Mouse (Mus musculus): Measurements from ENCODE around the gene Arid1b.

The Arid1b gene

DNA sequence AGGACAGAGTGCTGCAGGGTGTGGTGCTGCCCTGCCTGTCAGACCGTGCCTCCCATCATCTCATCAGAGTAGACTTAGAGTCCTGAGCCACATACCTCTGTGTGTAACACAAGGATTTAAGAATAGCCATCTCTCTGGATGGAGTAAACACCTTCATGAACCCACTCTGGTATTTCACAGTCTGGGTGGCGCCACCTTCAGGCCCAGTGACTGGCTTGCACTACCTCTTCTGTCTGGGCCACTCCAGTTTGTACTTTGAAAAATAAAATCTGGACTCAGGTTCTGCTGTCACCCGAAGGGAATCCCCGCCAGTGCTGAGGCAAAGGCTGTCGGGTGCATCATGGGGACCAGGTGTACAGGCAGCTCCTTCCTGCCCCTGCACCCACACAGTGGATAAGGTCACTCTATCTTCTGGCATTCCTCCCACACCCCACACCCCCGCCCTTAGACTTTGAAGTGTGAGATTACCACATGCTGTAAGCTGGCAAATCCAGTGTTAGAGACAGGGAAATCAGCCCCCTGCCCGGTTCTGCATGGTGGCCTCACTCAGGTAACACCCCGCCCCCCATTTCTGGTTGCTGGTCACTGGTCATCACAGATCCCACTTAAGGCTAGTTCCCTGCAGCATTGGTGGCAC lies 327.6 kb downstream of the Arid1b start:
- H3K4me1 ChIP-seq (replicated peaks; ENCODE audit: low read depth, low read length) = peaks cover 48% of the 10 kb centered on the region
- peak overlapping the region; percentile 29; the same call in 1 of the 2 replicates for H3K4me3 ChIP-seq (replicated peaks; ENCODE audit: low read length)
- TF ChIP-seq POU5F1 (IDR thresholded peaks at IDR 0.05; ENCODE audit: borderline replicate concordance, low read length) (no peak), CTCF (conservative IDR thresholded peaks at IDR 0.05; ENCODE audit: low read length) (peak; percentile 35)
- H3K36me3 ChIP-seq (ENCODE audit: insufficient read depth, low read length) = peaks cover 27% of the 10 kb centered on the region
- peaks cover 13% of the 10 kb centered on the region for H3K27me3 ChIP-seq (ENCODE audit: insufficient read depth, low read length)
- H3K9me3 ChIP-seq (ENCODE audit: low read length) = peaks cover 10% of the 10 kb centered on the region; the same call in 1 of the 2 replicates

DNA sequence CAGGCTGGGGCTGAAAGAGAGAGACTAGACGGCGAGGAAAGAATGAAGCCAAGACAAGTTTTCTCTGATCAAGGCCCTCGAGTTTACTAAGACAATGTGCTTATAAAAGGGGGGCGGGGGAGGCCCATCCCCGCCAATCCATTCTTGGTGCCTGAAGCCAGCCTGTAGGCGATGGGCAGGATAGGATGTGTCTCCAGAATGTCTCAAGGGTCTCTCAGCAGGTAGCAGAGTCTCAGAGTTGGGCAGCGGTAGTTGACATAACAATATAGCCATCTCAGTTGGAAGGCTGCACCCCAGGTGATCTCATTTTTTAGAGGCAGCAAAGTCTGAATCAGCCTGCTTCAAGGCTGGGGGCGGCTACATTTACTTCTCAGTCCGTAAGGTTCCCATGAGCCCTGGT lies 328.5 kb downstream of the Arid1b start:
- 0 out of 2 replicates have a peak overlapping the region, but pooled peaks have one; percentile 29 for H3K4me3 ChIP-seq (replicated peaks; ENCODE audit: low read length)
- TF ChIP-seq CTCF (conservative IDR thresholded peaks at IDR 0.05; ENCODE audit: low read length) = no peak
- no peak for TF ChIP-seq POU5F1 (IDR thresholded peaks at IDR 0.05; ENCODE audit: borderline replicate concordance, low read length)
- TF ChIP-seq NANOG (IDR thresholded peaks at IDR 0.05; ENCODE audit: borderline replicate concordance, low read length) = peak; percentile 86
- peaks cover 10% of the 10 kb centered on the region; the same call in 1 of the 2 replicates for H3K9me3 ChIP-seq (ENCODE audit: low read length)
- peaks cover 48% of the 10 kb centered on the region for H3K4me1 ChIP-seq (replicated peaks; ENCODE audit: low read depth, low read length)
- peaks cover 32% of the 10 kb centered on the region for H3K36me3 ChIP-seq (ENCODE audit: insufficient read depth, low read length)
- H3K27me3 ChIP-seq (ENCODE audit: insufficient read depth, low read length) = peaks cover 20% of the 10 kb centered on the region

DNA sequence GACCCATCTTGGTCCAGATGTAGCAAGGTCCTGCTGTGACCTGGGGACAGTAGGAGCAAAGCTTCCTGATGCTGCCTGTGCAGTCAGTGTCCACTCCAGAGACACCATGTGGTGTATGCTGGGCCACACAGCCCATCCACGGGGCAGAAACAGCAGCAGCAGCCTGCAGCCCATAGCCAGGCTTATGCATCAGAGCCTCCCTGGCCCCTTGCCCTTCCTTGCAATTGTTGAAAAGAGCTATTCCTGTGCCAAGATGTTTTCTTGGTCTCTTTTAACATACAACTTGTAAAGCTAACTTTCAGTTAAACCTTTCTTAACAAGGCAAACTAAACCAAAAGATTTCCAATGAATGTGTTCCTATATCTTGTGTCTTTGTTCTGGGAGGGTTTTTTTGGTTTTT lies 329.6 kb downstream of the Arid1b start:
- peaks cover 28% of the 10 kb centered on the region for H3K27me3 ChIP-seq (ENCODE audit: insufficient read depth, low read length)
- H3K36me3 ChIP-seq (ENCODE audit: insufficient read depth, low read length) = peaks cover 40% of the 10 kb centered on the region
- TF ChIP-seq NANOG (IDR thresholded peaks at IDR 0.05; ENCODE audit: borderline replicate concordance, low read length) (no peak), CTCF (conservative IDR thresholded peaks at IDR 0.05; ENCODE audit: low read length) (no peak), POU5F1 (IDR thresholded peaks at IDR 0.05; ENCODE audit: borderline replicate concordance, low read length) (no peak)
- no peak overlapping the region for H3K4me3 ChIP-seq (replicated peaks; ENCODE audit: low read length)
- H3K4me1 ChIP-seq (replicated peaks; ENCODE audit: low read depth, low read length) = peaks cover 48% of the 10 kb centered on the region
- peaks cover 10% of the 10 kb centered on the region; the same call in 1 of the 2 replicates for H3K9me3 ChIP-seq (ENCODE audit: low read length)

DNA sequence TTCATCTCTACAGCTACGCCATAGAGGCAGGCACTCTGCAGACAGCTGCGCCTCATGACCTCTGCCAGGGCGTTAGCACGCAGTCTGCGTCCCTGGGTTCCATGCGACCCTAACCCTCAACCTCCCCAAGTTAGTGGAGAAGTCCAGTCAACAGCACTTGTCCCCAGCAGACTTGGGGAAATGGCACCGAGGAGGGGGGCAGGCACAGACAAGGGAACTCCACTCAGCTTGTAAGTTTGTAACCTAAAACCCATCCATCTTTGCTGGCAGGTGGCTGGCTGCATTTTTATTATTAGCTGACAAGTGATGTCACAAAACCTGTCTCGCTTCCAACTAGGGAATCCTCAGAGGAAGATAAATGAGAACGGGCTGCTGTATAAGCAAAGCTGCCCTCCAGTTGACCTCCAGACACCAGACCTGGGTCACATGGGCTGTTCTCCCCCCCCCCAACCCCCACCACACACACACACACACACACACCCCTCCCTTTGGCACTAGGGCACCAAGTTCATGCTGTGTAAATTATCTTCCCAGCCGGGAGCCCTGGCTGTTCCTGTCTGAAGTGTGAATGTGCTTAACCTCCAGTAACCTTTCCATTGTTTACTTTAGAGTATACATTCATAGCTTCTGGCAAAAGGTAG lies 330.2 kb downstream of the Arid1b start:
- Histone ChIP-seq H3K27me3 (ENCODE audit: insufficient read depth, low read length) (peaks cover 28% of the 10 kb centered on the region), H3K4me1 (replicated peaks; ENCODE audit: low read depth, low read length) (peaks cover 48% of the 10 kb centered on the region), H3K36me3 (ENCODE audit: insufficient read depth, low read length) (peaks cover 40% of the 10 kb centered on the region), H3K4me3 (replicated peaks; ENCODE audit: low read length) (0 out of 2 replicates have a peak overlapping the region, but pooled peaks have one; percentile 13), H3K9me3 (ENCODE audit: low read length) (peaks cover 10% of the 10 kb centered on the region; the same call in 1 of the 2 replicates)
- TF ChIP-seq CTCF (conservative IDR thresholded peaks at IDR 0.05; ENCODE audit: low read length) (no peak), NANOG (IDR thresholded peaks at IDR 0.05; ENCODE audit: borderline replicate concordance, low read length) (peak; percentile 82; the same call in 1 of the 2 replicates), POU5F1 (IDR thresholded peaks at IDR 0.05; ENCODE audit: borderline replicate concordance, low read length) (no peak)

DNA sequence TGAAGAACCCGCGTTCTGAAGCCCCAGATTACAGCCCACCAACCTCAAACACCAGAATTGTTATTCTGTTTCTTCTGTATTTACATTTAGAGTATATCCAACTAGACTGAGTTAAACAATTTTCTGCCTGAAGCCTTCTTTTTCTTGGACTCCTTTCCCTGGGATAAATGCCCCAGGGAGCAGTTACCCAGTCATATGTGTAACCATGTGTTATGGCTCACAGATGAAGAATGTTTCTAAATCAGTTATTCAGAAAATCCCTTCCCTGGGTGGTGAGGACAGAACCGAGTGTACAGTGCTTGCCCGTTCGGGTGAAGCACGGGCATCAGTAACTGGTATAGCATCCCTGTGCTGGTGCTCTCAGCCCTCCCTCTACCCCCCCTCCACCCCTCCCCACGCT lies 332.6 kb downstream of the Arid1b start:
- H3K27me3 ChIP-seq (ENCODE audit: insufficient read depth, low read length) = peaks cover 26% of the 10 kb centered on the region
- H3K4me3 ChIP-seq (replicated peaks; ENCODE audit: low read length) = no peak overlapping the region
- H3K9me3 ChIP-seq (ENCODE audit: low read length) = peaks cover 10% of the 10 kb centered on the region; the same call in 1 of the 2 replicates
- H3K36me3 ChIP-seq (ENCODE audit: insufficient read depth, low read length) = peaks cover 31% of the 10 kb centered on the region
- no peak for TF ChIP-seq POU5F1 (IDR thresholded peaks at IDR 0.05; ENCODE audit: borderline replicate concordance, low read length)
- TF ChIP-seq CTCF (conservative IDR thresholded peaks at IDR 0.05; ENCODE audit: low read length) = no peak
- no peak for TF ChIP-seq NANOG (IDR thresholded peaks at IDR 0.05; ENCODE audit: borderline replicate concordance, low read length)
- H3K4me1 ChIP-seq (replicated peaks; ENCODE audit: low read depth, low read length) = peaks cover 41% of the 10 kb centered on the region

DNA sequence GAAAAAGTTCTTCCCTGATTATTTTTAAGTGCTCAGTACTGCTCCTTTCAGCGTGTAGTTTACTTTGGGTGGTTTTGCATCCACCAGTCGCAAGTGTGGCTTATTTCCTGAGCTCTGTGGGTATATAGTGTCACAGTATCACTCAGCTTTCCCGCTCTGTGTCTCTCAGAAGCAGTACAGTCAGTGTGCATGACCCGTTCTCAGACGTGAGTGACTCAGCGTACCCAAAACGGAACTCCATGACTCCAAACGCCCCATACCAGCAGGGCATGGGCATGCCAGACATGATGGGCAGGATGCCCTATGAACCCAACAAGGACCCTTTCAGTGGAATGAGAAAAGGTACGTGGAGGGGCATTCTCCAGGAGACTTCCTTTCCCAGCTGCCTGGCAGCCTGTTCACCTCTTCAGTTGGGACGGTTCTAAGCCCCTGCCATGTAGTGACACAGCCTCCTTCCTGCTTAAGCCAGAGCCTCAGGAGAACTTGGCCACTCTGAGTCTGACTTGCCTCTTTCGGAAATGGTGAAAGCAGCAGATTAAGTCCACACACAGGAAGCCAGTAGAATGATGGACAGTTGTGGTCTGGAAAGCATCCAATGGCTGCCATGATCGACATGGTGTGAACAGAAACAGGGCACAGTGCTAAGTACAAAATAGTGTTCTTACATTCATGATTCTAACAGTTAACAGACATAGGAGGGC lies 333.5 kb downstream of the Arid1b start:
- no peak for TF ChIP-seq POU5F1 (IDR thresholded peaks at IDR 0.05; ENCODE audit: borderline replicate concordance, low read length)
- no peak for TF ChIP-seq NANOG (IDR thresholded peaks at IDR 0.05; ENCODE audit: borderline replicate concordance, low read length)
- Histone ChIP-seq H3K27me3 (ENCODE audit: insufficient read depth, low read length) (peaks cover 26% of the 10 kb centered on the region), H3K36me3 (ENCODE audit: insufficient read depth, low read length) (peaks cover 37% of the 10 kb centered on the region), H3K4me1 (replicated peaks; ENCODE audit: low read depth, low read length) (peaks cover 31% of the 10 kb centered on the region), H3K9me3 (ENCODE audit: low read length) (0 out of 2 replicates have a peak, but pooled peaks cover under 1% of the 10 kb centered on the region), H3K4me3 (replicated peaks; ENCODE audit: low read length) (no peak overlapping the region)

DNA sequence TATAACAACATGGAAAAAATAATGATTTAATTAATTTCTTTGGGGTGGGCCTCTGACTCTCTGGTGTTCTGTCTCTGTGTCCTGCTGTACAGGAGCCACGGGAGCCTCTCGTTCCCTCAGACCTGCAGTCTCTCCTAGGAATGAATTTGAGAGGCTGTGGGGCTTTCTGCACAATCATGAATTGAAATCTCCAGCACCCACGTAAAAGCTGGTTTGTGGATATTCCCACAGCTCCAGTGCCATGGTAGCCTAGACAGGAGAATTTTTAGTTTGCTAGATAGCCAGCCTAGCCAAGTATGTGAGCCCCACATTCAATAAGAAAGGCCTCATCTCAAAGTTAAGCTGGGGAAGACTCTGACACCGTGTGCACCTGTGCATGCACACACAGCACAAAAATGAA lies 335.3 kb downstream of the Arid1b start:
- H3K36me3 ChIP-seq (ENCODE audit: insufficient read depth, low read length) = peaks cover 50% of the 10 kb centered on the region
- TF ChIP-seq NANOG (IDR thresholded peaks at IDR 0.05; ENCODE audit: borderline replicate concordance, low read length) = no peak
- TF ChIP-seq CTCF (conservative IDR thresholded peaks at IDR 0.05; ENCODE audit: low read length) = no peak
- TF ChIP-seq POU5F1 (IDR thresholded peaks at IDR 0.05; ENCODE audit: borderline replicate concordance, low read length) = no peak
- peaks cover 26% of the 10 kb centered on the region for H3K27me3 ChIP-seq (ENCODE audit: insufficient read depth, low read length)
- H3K4me3 ChIP-seq (replicated peaks; ENCODE audit: low read length) = no peak overlapping the region
- H3K4me1 ChIP-seq (replicated peaks; ENCODE audit: low read depth, low read length) = peaks cover 13% of the 10 kb centered on the region
- H3K9me3 ChIP-seq (ENCODE audit: low read length) = no peaks in the 10 kb centered on the region

DNA sequence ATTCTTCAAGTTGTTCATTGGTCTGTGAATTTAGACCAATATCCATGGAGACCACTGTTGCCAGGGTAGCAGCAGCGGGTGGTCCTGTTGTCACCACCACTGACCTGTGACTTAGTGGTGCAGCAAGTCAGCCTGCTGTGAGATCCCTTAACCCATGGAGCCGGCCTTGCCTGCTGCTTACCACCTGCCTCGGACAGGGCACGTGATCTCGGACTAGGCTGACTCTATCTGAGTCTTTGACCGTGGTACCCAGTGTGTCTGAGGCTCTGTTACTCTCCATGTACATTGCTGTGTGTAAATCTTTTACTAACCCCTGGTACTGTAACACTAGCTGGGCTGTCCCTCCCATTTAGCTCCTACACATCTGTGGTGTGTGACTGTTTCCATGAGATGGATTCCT lies 335.9 kb downstream of the Arid1b start:
- H3K4me1 ChIP-seq (replicated peaks; ENCODE audit: low read depth, low read length) = peaks cover 10% of the 10 kb centered on the region
- peaks cover 56% of the 10 kb centered on the region for H3K36me3 ChIP-seq (ENCODE audit: insufficient read depth, low read length)
- TF ChIP-seq CTCF (conservative IDR thresholded peaks at IDR 0.05; ENCODE audit: low read length) = no peak
- TF ChIP-seq POU5F1 (IDR thresholded peaks at IDR 0.05; ENCODE audit: borderline replicate concordance, low read length) = no peak
- TF ChIP-seq NANOG (IDR thresholded peaks at IDR 0.05; ENCODE audit: borderline replicate concordance, low read length) = no peak
- H3K27me3 ChIP-seq (ENCODE audit: insufficient read depth, low read length) = peaks cover 26% of the 10 kb centered on the region
- H3K4me3 ChIP-seq (replicated peaks; ENCODE audit: low read length) = no peak overlapping the region
- no peaks in the 10 kb centered on the region for H3K9me3 ChIP-seq (ENCODE audit: low read length)

Measured in E14TG2a.4 (cell line).